Mouse (Mus musculus): ENCODE data around the gene Ccdc70.

DNA sequence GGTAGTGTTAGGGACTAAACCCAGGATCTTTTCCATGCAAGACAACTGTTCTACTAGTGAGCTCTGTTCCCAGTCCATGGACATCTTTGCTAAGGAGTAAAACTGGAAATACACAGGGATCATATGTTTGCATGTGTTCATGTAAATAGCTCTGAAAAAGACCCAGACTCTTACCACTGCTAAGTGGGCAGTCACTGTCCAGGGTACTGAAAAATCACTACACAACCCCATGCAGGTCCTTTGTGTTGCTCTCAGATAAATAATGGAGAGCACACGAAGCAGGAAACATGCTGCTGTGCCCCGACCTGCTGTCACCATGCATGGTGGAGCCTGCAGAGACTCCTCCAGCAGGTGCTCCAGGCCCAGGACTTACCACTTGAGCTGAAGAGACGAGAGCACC is 25.6 kb downstream of the Ccdc70 start:
- TF ChIP-seq EP300 (IDR thresholded peaks at IDR 0.05; ENCODE audit: insufficient read depth, low read depth, low read length) (no peak), CTCF (IDR thresholded peaks at IDR 0.05) (no peak)
